Mouse (Mus musculus): ENCODE data around the gene Adh7. TPM values are rescaled to one million over a fixed set of nuclear protein-coding genes. Genes with fewer than 3 reads are reported as not detected.

Gene Adh7
- polyA plus RNA-seq, 1 experiment from 2014 or later = 0.14 TPM

DNA sequence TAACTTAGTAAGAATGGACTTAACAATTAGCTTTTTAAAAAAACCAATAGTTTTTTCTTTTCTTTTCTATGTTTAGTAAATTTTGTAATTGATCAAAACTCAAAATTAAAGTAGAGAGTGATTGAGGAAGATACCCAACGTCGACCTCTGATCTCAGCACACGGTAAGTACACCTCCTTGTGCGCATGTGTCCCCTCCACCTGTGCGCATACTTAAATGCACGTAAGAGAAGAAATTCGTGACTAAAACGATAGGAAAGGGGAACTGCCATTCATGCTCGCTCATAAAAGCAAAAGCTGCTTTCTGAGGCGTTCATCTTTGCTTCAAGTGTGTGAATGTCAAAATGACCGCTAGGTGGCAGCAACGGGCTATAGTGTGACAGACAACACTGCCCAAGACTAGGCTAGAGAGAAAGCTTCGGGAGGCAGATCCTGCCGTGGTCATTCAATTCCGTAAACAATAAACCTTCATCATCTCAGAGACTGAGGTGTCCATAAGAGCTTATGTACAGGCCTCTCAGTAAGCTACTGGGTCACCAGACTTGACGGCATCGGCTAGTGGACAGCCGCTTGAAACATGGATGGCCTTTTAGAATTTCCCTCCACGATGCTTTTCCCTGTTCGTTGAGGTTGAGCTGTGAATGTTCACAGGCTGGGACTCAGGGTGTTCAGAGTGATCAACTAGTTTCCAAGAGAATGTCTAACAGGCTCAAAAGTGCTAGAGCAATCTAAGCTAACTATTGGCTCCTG, 19.4 kb upstream of the Adh7 start:
- Histone ChIP-seq H3K27ac (replicated peaks) (no peak overlapping the region; the same call in 1 of the 2 replicates), H3K4me2 (peak overlapping the region; percentile 53), H3K36me3 (no peaks in the 10 kb centered on the region), H3K4me3 (peak overlapping the region; percentile 28), H3K9ac (peak overlapping the region; percentile 60), H3K4me1 (replicated peaks) (no peaks in the 10 kb centered on the region), H3K27me3 (no peaks in the 10 kb centered on the region), H3K9me3 (no peaks in the 10 kb centered on the region)
- WGBS = 26% methylated on average over 20 of the region's 20 CpGs
- peak; percentile 95 for ATAC-seq (ENCODE audit: low read depth)

GRCm38 (mm10) chr3:138198722-138199068, 18.9 kb upstream of the Adh7 start:
- 57% methylated on average over 7 of the region's 7 CpGs for WGBS
- no peak overlapping the region; the same call in 1 of the 2 replicates for H3K4me3 ChIP-seq
- no peak overlapping the region; the same call in 1 of the 2 replicates for H3K27ac ChIP-seq (replicated peaks)
- H3K4me1 ChIP-seq (replicated peaks) = no peaks in the 10 kb centered on the region
- no peaks in the 10 kb centered on the region for H3K9me3 ChIP-seq
- no peaks in the 10 kb centered on the region for H3K27me3 ChIP-seq
- H3K4me2 ChIP-seq = peak overlapping the region; percentile 53
- ATAC-seq (ENCODE audit: low read depth) = peak; percentile 32; the same call in 1 of the 2 replicates
- no peaks in the 10 kb centered on the region for H3K36me3 ChIP-seq
- H3K9ac ChIP-seq = 0 out of 2 replicates have a peak overlapping the region, but pooled peaks have one; percentile 60

- Histone ChIP-seq H3K36me3 (no peaks in the 10 kb centered on the region), H3K27me3 (no peaks in the 10 kb centered on the region), H3K4me3 (no peak overlapping the region), H3K9me3 (no peaks in the 10 kb centered on the region), H3K27ac (replicated peaks) (no peak overlapping the region), H3K4me2 (no peak overlapping the region), H3K4me1 (replicated peaks) (no peaks in the 10 kb centered on the region), H3K9ac (no peak overlapping the region)
- 96% methylated on average over 3 of the region's 3 CpGs for WGBS
- ATAC-seq (ENCODE audit: low read depth) = no peak
Measured at GRCm38 (mm10) chr3:138208821-138209220, 8.7 kb upstream of the Adh7 start.

DNA sequence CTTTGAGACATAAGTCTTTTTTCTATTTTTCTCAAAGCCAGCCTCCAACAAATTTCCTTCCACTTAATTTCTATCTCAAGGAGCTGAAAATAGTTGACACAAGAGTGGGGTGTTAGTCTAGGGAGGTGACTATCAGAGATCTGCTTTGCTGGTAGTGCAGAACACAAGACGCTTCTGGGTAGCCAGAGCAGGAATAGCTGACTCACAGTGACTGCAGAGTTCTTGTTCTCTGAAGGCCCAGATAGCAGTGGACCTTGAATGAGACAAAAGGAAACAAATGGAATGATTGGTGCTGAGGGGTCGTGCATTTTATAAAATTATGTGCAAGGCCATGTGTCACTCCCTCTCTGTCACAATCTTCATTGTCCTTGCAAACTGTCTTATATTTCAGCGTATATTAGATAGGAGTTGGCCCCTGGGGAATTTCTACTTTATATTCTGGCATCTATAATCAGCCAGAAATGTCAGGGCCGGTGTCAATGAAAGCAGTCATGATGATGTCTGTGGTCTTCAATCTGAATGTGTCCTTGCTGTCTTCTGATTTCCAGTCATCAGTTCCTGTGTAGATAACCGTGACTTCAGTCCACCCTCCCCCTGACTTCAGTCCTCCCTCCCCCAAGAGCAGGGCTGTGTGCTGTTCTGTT, 7.0 kb upstream of the Adh7 start:
- no peak overlapping the region for H3K27ac ChIP-seq (replicated peaks)
- no peak for ATAC-seq (ENCODE audit: low read depth)
- 79% methylated on average over 5 of the region's 5 CpGs for WGBS
- H3K4me2 ChIP-seq = no peak overlapping the region
- H3K9ac ChIP-seq = no peak overlapping the region
- H3K36me3 ChIP-seq = no peaks in the 10 kb centered on the region
- no peaks in the 10 kb centered on the region for H3K9me3 ChIP-seq
- H3K27me3 ChIP-seq = no peaks in the 10 kb centered on the region
- no peak overlapping the region for H3K4me3 ChIP-seq
- H3K4me1 ChIP-seq (replicated peaks) = peaks cover 4% of the 10 kb centered on the region; the same call in 1 of the 2 replicates

DNA sequence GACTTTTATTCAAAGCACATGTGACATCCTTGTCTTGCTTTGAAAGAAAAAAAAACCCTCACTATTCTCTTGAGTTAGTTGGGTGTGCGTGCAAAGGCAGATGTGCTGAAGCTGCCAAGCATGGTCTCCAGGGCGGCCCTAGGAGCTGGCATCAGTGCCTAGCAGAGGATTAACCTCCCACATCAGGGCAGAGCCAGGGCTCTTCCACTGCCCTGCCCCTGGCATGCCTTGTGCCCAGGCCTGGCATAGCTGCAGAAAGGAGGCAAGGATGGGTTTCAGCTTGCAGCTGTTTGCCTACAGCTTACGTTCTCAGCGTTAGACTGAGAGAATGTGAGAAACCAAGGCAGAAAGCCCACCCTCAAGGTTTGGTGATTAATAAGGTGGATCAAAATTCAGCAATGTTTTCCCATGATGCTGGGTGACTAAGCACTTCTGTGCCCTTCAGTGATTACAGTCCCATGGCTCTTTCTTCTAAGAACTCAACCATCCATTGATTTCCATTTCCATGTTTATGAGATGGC, 5.1 kb upstream of the Adh7 start:
- Histone ChIP-seq H3K27ac (replicated peaks) (no peak overlapping the region), H3K27me3 (no peaks in the 10 kb centered on the region), H3K9me3 (no peaks in the 10 kb centered on the region), H3K9ac (no peak overlapping the region), H3K4me2 (no peak overlapping the region), H3K36me3 (no peaks in the 10 kb centered on the region), H3K4me3 (no peak overlapping the region), H3K4me1 (replicated peaks) (peaks cover 6% of the 10 kb centered on the region; the same call in 1 of the 2 replicates)
- 97% methylated on average over 4 of the region's 4 CpGs for WGBS
- no peak for ATAC-seq (ENCODE audit: low read depth)

GRCm38 (mm10) chr3:138215395-138215989, 2.1 kb upstream of the Adh7 start:
- peaks cover 6% of the 10 kb centered on the region; the same call in 1 of the 2 replicates for H3K4me1 ChIP-seq (replicated peaks)
- no peak overlapping the region for H3K27ac ChIP-seq (replicated peaks)
- H3K36me3 ChIP-seq = no peaks in the 10 kb centered on the region
- H3K4me3 ChIP-seq = no peak overlapping the region
- H3K9me3 ChIP-seq = no peaks in the 10 kb centered on the region
- H3K4me2 ChIP-seq = no peak overlapping the region
- H3K27me3 ChIP-seq = no peaks in the 10 kb centered on the region
- peak; percentile 78 for ATAC-seq (ENCODE audit: low read depth)
- 15% methylated on average over 11 of the region's 11 CpGs for WGBS
- H3K9ac ChIP-seq = no peak overlapping the region

DNA sequence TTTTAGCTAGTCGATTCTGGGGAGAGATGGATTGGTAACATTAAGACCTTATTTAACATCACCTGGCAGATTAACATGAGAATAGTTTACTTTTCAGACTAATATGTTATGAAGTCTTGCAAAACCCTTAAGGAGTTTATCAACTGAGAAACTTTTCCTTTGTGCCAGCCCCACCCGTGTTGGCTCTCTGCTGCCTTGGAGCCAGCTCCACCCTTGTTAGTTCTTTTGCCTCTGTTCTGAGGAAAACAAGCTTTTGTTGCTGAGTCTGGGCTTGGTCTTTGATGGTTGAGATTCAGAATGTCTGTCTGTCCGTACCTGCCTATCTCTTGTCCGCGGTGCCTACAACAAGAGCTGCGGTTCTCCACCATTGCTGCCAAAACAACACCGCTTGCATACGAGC, 1.5 kb upstream of the Adh7 start:
- Histone ChIP-seq H3K9me3 (no peaks in the 10 kb centered on the region), H3K9ac (no peak overlapping the region), H3K36me3 (no peaks in the 10 kb centered on the region), H3K4me1 (replicated peaks) (peaks cover 6% of the 10 kb centered on the region; the same call in 1 of the 2 replicates), H3K27me3 (no peaks in the 10 kb centered on the region), H3K4me3 (no peak overlapping the region), H3K4me2 (no peak overlapping the region), H3K27ac (replicated peaks) (no peak overlapping the region)
- ATAC-seq (ENCODE audit: low read depth) = no peak
- 82% methylated on average over 8 of the region's 8 CpGs for WGBS

DNA sequence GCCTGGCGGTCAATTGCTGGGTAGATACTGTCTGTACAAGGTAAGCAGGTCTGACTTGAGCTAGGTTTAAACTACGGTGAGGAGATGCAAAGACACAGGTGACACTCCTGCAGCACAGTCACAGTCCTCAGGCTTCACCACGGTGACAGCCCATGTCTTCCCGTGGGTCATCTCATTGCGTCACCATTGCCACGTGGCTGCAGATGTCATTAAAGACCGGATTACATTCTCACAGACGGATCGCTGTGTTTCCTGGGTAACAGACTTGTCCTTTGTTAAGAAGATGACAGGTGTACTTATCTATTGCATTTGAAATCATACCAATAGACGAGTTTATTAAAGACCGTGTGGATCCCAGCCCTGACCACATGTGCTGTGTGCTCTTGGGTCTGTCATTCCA, 3.6 kb downstream of the Adh7 start:
- no peak for ATAC-seq (ENCODE audit: low read depth)
- no peak overlapping the region for H3K27ac ChIP-seq (replicated peaks)
- H3K4me3 ChIP-seq = no peak overlapping the region
- no peaks in the 10 kb centered on the region; the same call in 1 of the 2 replicates for H3K4me1 ChIP-seq (replicated peaks)
- no peaks in the 10 kb centered on the region for H3K27me3 ChIP-seq
- no peaks in the 10 kb centered on the region for H3K36me3 ChIP-seq
- no peak overlapping the region for H3K9ac ChIP-seq
- no peak overlapping the region for H3K4me2 ChIP-seq
- H3K9me3 ChIP-seq = no peaks in the 10 kb centered on the region
- 80% methylated on average over 11 of the region's 11 CpGs for WGBS

GRCm38 (mm10) chr3:138222511-138222910, 5.0 kb downstream of the Adh7 start:
- no peak overlapping the region for H3K9ac ChIP-seq
- H3K4me2 ChIP-seq = no peak overlapping the region
- H3K27ac ChIP-seq (replicated peaks) = no peak overlapping the region
- no peaks in the 10 kb centered on the region; the same call in 1 of the 2 replicates for H3K4me1 ChIP-seq (replicated peaks)
- no peak for ATAC-seq (ENCODE audit: low read depth)
- no peak overlapping the region for H3K4me3 ChIP-seq
- no peaks in the 10 kb centered on the region for H3K36me3 ChIP-seq
- no peaks in the 10 kb centered on the region for H3K9me3 ChIP-seq
- H3K27me3 ChIP-seq = no peaks in the 10 kb centered on the region
- whole genome bisulfite sequencing = 72% methylated on average over 4 of the region's 4 CpGs

DNA sequence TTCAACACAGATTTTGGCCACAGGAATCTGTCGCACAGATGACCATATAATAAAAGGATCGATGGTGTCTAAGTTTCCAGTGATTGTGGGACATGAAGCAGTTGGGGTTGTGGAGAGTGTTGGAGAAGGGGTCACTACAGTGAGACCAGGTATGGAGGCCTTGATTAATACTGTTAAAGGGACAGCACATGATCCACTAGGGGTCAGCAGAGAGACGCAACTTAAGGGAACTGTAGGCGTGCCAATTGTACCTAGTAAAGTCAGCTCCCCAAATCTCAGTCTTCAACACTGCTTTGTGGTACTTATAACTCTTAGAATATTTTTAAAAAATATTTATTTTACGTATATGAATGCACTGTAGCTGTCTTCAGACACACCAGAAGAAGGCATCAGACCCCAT, 5.4 kb downstream of the Adh7 start:
- Histone ChIP-seq H3K4me3 (no peak overlapping the region), H3K27me3 (no peaks in the 10 kb centered on the region), H3K9ac (no peak overlapping the region), H3K36me3 (no peaks in the 10 kb centered on the region), H3K4me2 (no peak overlapping the region), H3K4me1 (replicated peaks) (no peaks in the 10 kb centered on the region; the same call in 1 of the 2 replicates), H3K27ac (replicated peaks) (no peak overlapping the region), H3K9me3 (no peaks in the 10 kb centered on the region)
- WGBS = 57% methylated on average over 5 of the region's 5 CpGs
- peak; percentile 56; the same call in 1 of the 2 replicates for ATAC-seq (ENCODE audit: low read depth)

- Histone ChIP-seq H3K36me3 (no peaks in the 10 kb centered on the region), H3K9ac (no peak overlapping the region), H3K27me3 (no peaks in the 10 kb centered on the region), H3K9me3 (no peaks in the 10 kb centered on the region), H3K4me1 (replicated peaks) (no peaks in the 10 kb centered on the region; the same call in 1 of the 2 replicates), H3K27ac (replicated peaks) (no peak overlapping the region), H3K4me3 (no peak overlapping the region), H3K4me2 (no peak overlapping the region)
- 89% methylated on average over 13 of the region's 13 CpGs for WGBS
- ATAC-seq (ENCODE audit: low read depth) = no peak
Measured at GRCm38 (mm10) chr3:138224363-138224954, 6.9 kb downstream of the Adh7 start.

DNA sequence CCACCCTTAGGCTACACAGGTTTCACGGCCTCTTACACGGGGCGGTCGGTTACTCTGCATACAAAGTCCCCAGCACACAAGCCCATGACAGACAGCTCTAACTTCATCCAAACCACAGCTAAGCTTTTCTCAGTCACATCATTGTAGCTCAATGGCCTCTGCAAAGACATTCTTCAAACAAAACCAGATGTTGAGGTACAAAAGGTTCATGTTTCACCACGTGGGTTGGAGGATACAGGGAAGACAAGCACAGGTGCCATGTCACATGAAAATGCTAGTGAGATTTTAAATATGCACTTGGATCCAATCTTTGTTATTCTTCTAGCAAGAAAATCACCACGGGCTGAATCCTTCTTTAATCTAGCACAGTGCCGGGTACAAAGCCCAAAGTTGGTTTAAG, 7.8 kb downstream of the Adh7 start:
- no peak overlapping the region for H3K9ac ChIP-seq
- no peak for ATAC-seq (ENCODE audit: low read depth)
- no peak overlapping the region for H3K4me3 ChIP-seq
- H3K9me3 ChIP-seq = no peaks in the 10 kb centered on the region
- H3K27ac ChIP-seq (replicated peaks) = no peak overlapping the region
- no peaks in the 10 kb centered on the region for H3K36me3 ChIP-seq
- no peaks in the 10 kb centered on the region for H3K27me3 ChIP-seq
- H3K4me2 ChIP-seq = no peak overlapping the region
- 74% methylated on average over 6 of the region's 7 CpGs for WGBS
- no peaks in the 10 kb centered on the region; the same call in 1 of the 2 replicates for H3K4me1 ChIP-seq (replicated peaks)
